Mouse (Mus musculus): Measurements from ENCODE around the gene Pias4. TPM values are rescaled to one million over a fixed set of nuclear protein-coding genes. Genes with fewer than 3 reads are reported as not detected.
A peak's percentile ranks its signal among the peaks of the same experiment; 100 is the strongest.

Pias4 gene
- polyA plus RNA-seq, 1 experiment from 2014 or later, result 49.7 TPM

- H3K9ac ChIP-seq (ENCODE audit: low read depth, low read length), result no peak overlapping the region
- H3K27me3 ChIP-seq (ENCODE audit: control insufficient read depth, insufficient read depth, low read depth, low read length), result peaks cover 11% of the 10 kb centered on the region
- H3K27ac ChIP-seq (ENCODE audit: low read length), result no peak overlapping the region
- H3K4me3 ChIP-seq (ENCODE audit: low read depth, low read length), result no peak overlapping the region
- no peak overlapping the region for H3K4me2 ChIP-seq (ENCODE audit: low read length)
- 80% methylated on average over 20 of the region's 20 CpGs for WGBS
- H3K9me3 ChIP-seq (replicated peaks; ENCODE audit: control insufficient read depth, low read length, poor library complexity, severe bottlenecking), result no peaks in the 10 kb centered on the region
- no peak for ATAC-seq
- no peaks in the 10 kb centered on the region for H3K4me1 ChIP-seq (ENCODE audit: control insufficient read depth, insufficient read depth, low read length)
- H3K36me3 ChIP-seq (ENCODE audit: control insufficient read depth, insufficient read depth, low read length), result peaks cover 6% of the 10 kb centered on the region; the same call in 1 of the 2 replicates
Observed at GRCm38 (mm10) chr10:81200605-81201287, 33.0 kb upstream of the Pias4 start.

GRCm38 (mm10) chr10:81200141-81200540, 32.4 kb upstream of the Pias4 start:
- WGBS, result 83% methylated on average over 13 of the region's 13 CpGs

GRCm38 (mm10) chr10:81198990-81199389, 31.3 kb upstream of the Pias4 start:
- Histone ChIP-seq H3K27ac (ENCODE audit: low read length) (no peak overlapping the region), H3K4me1 (ENCODE audit: control insufficient read depth, insufficient read depth, low read length) (peaks cover 4% of the 10 kb centered on the region), H3K36me3 (ENCODE audit: control insufficient read depth, insufficient read depth, low read length) (no peaks in the 10 kb centered on the region), H3K9ac (ENCODE audit: low read depth, low read length) (no peak overlapping the region), H3K4me2 (ENCODE audit: low read length) (no peak overlapping the region), H3K4me3 (ENCODE audit: low read depth, low read length) (no peak overlapping the region), H3K27me3 (ENCODE audit: control insufficient read depth, insufficient read depth, low read depth, low read length) (peaks cover 22% of the 10 kb centered on the region), H3K9me3 (replicated peaks; ENCODE audit: control insufficient read depth, low read length, poor library complexity, severe bottlenecking) (no peaks in the 10 kb centered on the region)
- WGBS, result 78% methylated on average over 6 of the region's 6 CpGs
- ATAC-seq, result no peak

More at GRCm38 (mm10) chr10:81200141-81200540, 32.4 kb upstream of the Pias4 start:
- H3K4me1 ChIP-seq (ENCODE audit: control insufficient read depth, insufficient read depth, low read length), result no peaks in the 10 kb centered on the region
- no peak overlapping the region for H3K4me2 ChIP-seq (ENCODE audit: low read length)
- peaks cover 5% of the 10 kb centered on the region; the same call in 1 of the 2 replicates for H3K36me3 ChIP-seq (ENCODE audit: control insufficient read depth, insufficient read depth, low read length)
- no peaks in the 10 kb centered on the region for H3K9me3 ChIP-seq (replicated peaks; ENCODE audit: control insufficient read depth, low read length, poor library complexity, severe bottlenecking)
- H3K9ac ChIP-seq (ENCODE audit: low read depth, low read length), result no peak overlapping the region
- no peak for ATAC-seq
- no peak overlapping the region for H3K4me3 ChIP-seq (ENCODE audit: low read depth, low read length)
- H3K27me3 ChIP-seq (ENCODE audit: control insufficient read depth, insufficient read depth, low read depth, low read length), result peaks cover 16% of the 10 kb centered on the region
- H3K27ac ChIP-seq (ENCODE audit: low read length), result no peak overlapping the region

- H3K4me2 ChIP-seq (ENCODE audit: low read length), result no peak overlapping the region
- 2% methylated on average over 9 of the region's 9 CpGs for WGBS
- H3K9ac ChIP-seq (ENCODE audit: low read depth, low read length), result no peak overlapping the region
Observed at GRCm38 (mm10) chr10:81198230-81198629, 30.5 kb upstream of the Pias4 start.

GRCm38 (mm10) chr10:81197305-81197704, 29.6 kb upstream of the Pias4 start:
- no peak overlapping the region for H3K4me2 ChIP-seq (ENCODE audit: low read length)
- no peak overlapping the region for H3K4me3 ChIP-seq (ENCODE audit: low read depth, low read length)
- H3K9me3 ChIP-seq (replicated peaks; ENCODE audit: control insufficient read depth, low read length, poor library complexity, severe bottlenecking), result no peaks in the 10 kb centered on the region
- H3K27me3 ChIP-seq (ENCODE audit: control insufficient read depth, insufficient read depth, low read depth, low read length), result peaks cover 22% of the 10 kb centered on the region
- no peaks in the 10 kb centered on the region for H3K36me3 ChIP-seq (ENCODE audit: control insufficient read depth, insufficient read depth, low read length)
- H3K9ac ChIP-seq (ENCODE audit: low read depth, low read length), result no peak overlapping the region
- no peak overlapping the region for H3K27ac ChIP-seq (ENCODE audit: low read length)
- H3K4me1 ChIP-seq (ENCODE audit: control insufficient read depth, insufficient read depth, low read length), result peaks cover 13% of the 10 kb centered on the region
- WGBS, result 57% methylated on average over 6 of the region's 6 CpGs
- ATAC-seq, result no peak

More at GRCm38 (mm10) chr10:81198230-81198629, 30.5 kb upstream of the Pias4 start:
- peaks cover 22% of the 10 kb centered on the region for H3K27me3 ChIP-seq (ENCODE audit: control insufficient read depth, insufficient read depth, low read depth, low read length)
- H3K27ac ChIP-seq (ENCODE audit: low read length), result no peak overlapping the region
- H3K4me3 ChIP-seq (ENCODE audit: low read depth, low read length), result no peak overlapping the region
- H3K36me3 ChIP-seq (ENCODE audit: control insufficient read depth, insufficient read depth, low read length), result no peaks in the 10 kb centered on the region
- H3K9me3 ChIP-seq (replicated peaks; ENCODE audit: control insufficient read depth, low read length, poor library complexity, severe bottlenecking), result no peaks in the 10 kb centered on the region
- ATAC-seq, result no peak
- peaks cover 10% of the 10 kb centered on the region for H3K4me1 ChIP-seq (ENCODE audit: control insufficient read depth, insufficient read depth, low read length)

- H3K4me1 ChIP-seq (ENCODE audit: control insufficient read depth, insufficient read depth, low read length), result peaks cover 19% of the 10 kb centered on the region
- ATAC-seq, result no peak
Observed at GRCm38 (mm10) chr10:81196470-81197065, 28.8 kb upstream of the Pias4 start.

GRCm38 (mm10) chr10:81195300-81195699, 27.6 kb upstream of the Pias4 start:
- H3K4me3 ChIP-seq (ENCODE audit: low read depth, low read length), result no peak overlapping the region
- H3K27me3 ChIP-seq (ENCODE audit: control insufficient read depth, insufficient read depth, low read depth, low read length), result peaks cover 22% of the 10 kb centered on the region
- 69% methylated on average over 4 of the region's 4 CpGs for WGBS
- H3K4me2 ChIP-seq (ENCODE audit: low read length), result no peak overlapping the region
- H3K27ac ChIP-seq (ENCODE audit: low read length), result no peak overlapping the region
- H3K36me3 ChIP-seq (ENCODE audit: control insufficient read depth, insufficient read depth, low read length), result peaks cover 6% of the 10 kb centered on the region
- ATAC-seq, result no peak
- no peak overlapping the region for H3K9ac ChIP-seq (ENCODE audit: low read depth, low read length)
- H3K4me1 ChIP-seq (ENCODE audit: control insufficient read depth, insufficient read depth, low read length), result peaks cover 21% of the 10 kb centered on the region
- no peaks in the 10 kb centered on the region for H3K9me3 ChIP-seq (replicated peaks; ENCODE audit: control insufficient read depth, low read length, poor library complexity, severe bottlenecking)

More at GRCm38 (mm10) chr10:81196470-81197065, 28.8 kb upstream of the Pias4 start:
- Histone ChIP-seq H3K27me3 (ENCODE audit: control insufficient read depth, insufficient read depth, low read depth, low read length) (peaks cover 22% of the 10 kb centered on the region), H3K27ac (ENCODE audit: low read length) (no peak overlapping the region), H3K36me3 (ENCODE audit: control insufficient read depth, insufficient read depth, low read length) (no peaks in the 10 kb centered on the region), H3K9me3 (replicated peaks; ENCODE audit: control insufficient read depth, low read length, poor library complexity, severe bottlenecking) (no peaks in the 10 kb centered on the region), H3K4me3 (ENCODE audit: low read depth, low read length) (no peak overlapping the region), H3K4me2 (ENCODE audit: low read length) (no peak overlapping the region), H3K9ac (ENCODE audit: low read depth, low read length) (no peak overlapping the region)
- WGBS, result 69% methylated on average over 11 of the region's 11 CpGs

GRCm38 (mm10) chr10:81193991-81194774, 26.5 kb upstream of the Pias4 start:
- Histone ChIP-seq H3K9ac (ENCODE audit: low read depth, low read length) (peak overlapping the region; percentile 21; the same call in 1 of the 2 replicates), H3K27me3 (ENCODE audit: control insufficient read depth, insufficient read depth, low read depth, low read length) (peaks cover 22% of the 10 kb centered on the region), H3K27ac (ENCODE audit: low read length) (no peak overlapping the region), H3K9me3 (replicated peaks; ENCODE audit: control insufficient read depth, low read length, poor library complexity, severe bottlenecking) (no peaks in the 10 kb centered on the region), H3K36me3 (ENCODE audit: control insufficient read depth, insufficient read depth, low read length) (peaks cover 12% of the 10 kb centered on the region), H3K4me3 (ENCODE audit: low read depth, low read length) (no peak overlapping the region), H3K4me2 (ENCODE audit: low read length) (no peak overlapping the region), H3K4me1 (ENCODE audit: control insufficient read depth, insufficient read depth, low read length) (peaks cover 21% of the 10 kb centered on the region)
- ATAC-seq, result no peak
- WGBS, result 13% methylated on average over 36 of the region's 37 CpGs

All from midbrain, embryonic 16.5 days (tissue).